Mouse (Mus musculus): ENCODE measurements around the gene Grid2. TPM values are rescaled to one million over a fixed set of nuclear protein-coding genes. Genes with fewer than 3 reads are reported as not detected.

Gene Grid2
- polyA plus RNA-seq, 1 experiment = not detected

GRCm38 (mm10) chr6:64479884-64480283 is 1224.2 kb downstream of the Grid2 start:
- H3K4me3 ChIP-seq (ENCODE audit: insufficient read depth, low read depth, low read length) = no peak overlapping the region

GRCm38 (mm10) chr6:64480592-64480991 is 1224.9 kb downstream of the Grid2 start:
- no peak overlapping the region for H3K4me3 ChIP-seq (ENCODE audit: insufficient read depth, low read depth, low read length)
- no peak overlapping the region for H3K27ac ChIP-seq (replicated peaks; ENCODE audit: low read depth, low read length)
- no peaks in the 10 kb centered on the region for H3K4me1 ChIP-seq (ENCODE audit: control insufficient read depth, insufficient read depth, insufficient read length, low read length)

More at GRCm38 (mm10) chr6:64479884-64480283, 1224.2 kb downstream of the Grid2 start:
- no peak overlapping the region for H3K27ac ChIP-seq (replicated peaks; ENCODE audit: low read depth, low read length)
- no peaks in the 10 kb centered on the region for H3K4me1 ChIP-seq (ENCODE audit: control insufficient read depth, insufficient read depth, insufficient read length, low read length)

- H3K27ac ChIP-seq (replicated peaks; ENCODE audit: low read depth, low read length) = no peak overlapping the region
- no peak overlapping the region for H3K4me3 ChIP-seq (ENCODE audit: insufficient read depth, low read depth, low read length)
- no peaks in the 10 kb centered on the region for H3K4me1 ChIP-seq (ENCODE audit: control insufficient read depth, insufficient read depth, insufficient read length, low read length)
These were observed 1234.8 kb downstream of the Grid2 start for GRCm38 (mm10) chr6:64490313-64491067.

GRCm38 (mm10) chr6:64504394-64504793 is 1248.7 kb downstream of the Grid2 start:
- no peaks in the 10 kb centered on the region for H3K4me1 ChIP-seq (ENCODE audit: control insufficient read depth, insufficient read depth, insufficient read length, low read length)

GRCm38 (mm10) chr6:64542168-64542567 is 1286.5 kb downstream of the Grid2 start:
- Histone ChIP-seq H3K27ac (replicated peaks; ENCODE audit: low read depth, low read length) (no peak overlapping the region), H3K4me1 (ENCODE audit: control insufficient read depth, insufficient read depth, insufficient read length, low read length) (no peaks in the 10 kb centered on the region), H3K4me3 (ENCODE audit: insufficient read depth, low read depth, low read length) (no peak overlapping the region)

More at GRCm38 (mm10) chr6:64504394-64504793, 1248.7 kb downstream of the Grid2 start:
- Histone ChIP-seq H3K27ac (replicated peaks; ENCODE audit: low read depth, low read length) (no peak overlapping the region), H3K4me3 (ENCODE audit: insufficient read depth, low read depth, low read length) (no peak overlapping the region)

- no peaks in the 10 kb centered on the region for H3K4me1 ChIP-seq (ENCODE audit: control insufficient read depth, insufficient read depth, insufficient read length, low read length)
- no peak overlapping the region for H3K27ac ChIP-seq (replicated peaks; ENCODE audit: low read depth, low read length)
- no peak overlapping the region for H3K4me3 ChIP-seq (ENCODE audit: insufficient read depth, low read depth, low read length)
These were observed 1298.0 kb downstream of the Grid2 start for GRCm38 (mm10) chr6:64553645-64554044.

GRCm38 (mm10) chr6:64555220-64555619 is 1299.5 kb downstream of the Grid2 start:
- no peaks in the 10 kb centered on the region for H3K4me1 ChIP-seq (ENCODE audit: control insufficient read depth, insufficient read depth, insufficient read length, low read length)

GRCm38 (mm10) chr6:64568599-64568998 is 1312.9 kb downstream of the Grid2 start:
- H3K27ac ChIP-seq (replicated peaks; ENCODE audit: low read depth, low read length) = no peak overlapping the region
- no peaks in the 10 kb centered on the region for H3K4me1 ChIP-seq (ENCODE audit: control insufficient read depth, insufficient read depth, insufficient read length, low read length)
- H3K4me3 ChIP-seq (ENCODE audit: insufficient read depth, low read depth, low read length) = no peak overlapping the region

More at GRCm38 (mm10) chr6:64555220-64555619, 1299.5 kb downstream of the Grid2 start:
- H3K4me3 ChIP-seq (ENCODE audit: insufficient read depth, low read depth, low read length) = no peak overlapping the region
- no peak overlapping the region for H3K27ac ChIP-seq (replicated peaks; ENCODE audit: low read depth, low read length)

- no peaks in the 10 kb centered on the region for H3K4me1 ChIP-seq (ENCODE audit: control insufficient read depth, insufficient read depth, insufficient read length, low read length)
These were observed 1325.7 kb downstream of the Grid2 start for GRCm38 (mm10) chr6:64581338-64581737.

GRCm38 (mm10) chr6:64588487-64589205 is 1333.0 kb downstream of the Grid2 start:
- Histone ChIP-seq H3K4me1 (ENCODE audit: control insufficient read depth, insufficient read depth, insufficient read length, low read length) (no peaks in the 10 kb centered on the region), H3K27ac (replicated peaks; ENCODE audit: low read depth, low read length) (no peak overlapping the region), H3K4me3 (ENCODE audit: insufficient read depth, low read depth, low read length) (no peak overlapping the region)

More at GRCm38 (mm10) chr6:64581338-64581737, 1325.7 kb downstream of the Grid2 start:
- no peak overlapping the region for H3K4me3 ChIP-seq (ENCODE audit: insufficient read depth, low read depth, low read length)
- H3K27ac ChIP-seq (replicated peaks; ENCODE audit: low read depth, low read length) = no peak overlapping the region

- Histone ChIP-seq H3K4me3 (ENCODE audit: insufficient read depth, low read depth, low read length) (no peak overlapping the region), H3K4me1 (ENCODE audit: control insufficient read depth, insufficient read depth, insufficient read length, low read length) (no peaks in the 10 kb centered on the region), H3K27ac (replicated peaks; ENCODE audit: low read depth, low read length) (no peak overlapping the region)
These were observed 1340.6 kb downstream of the Grid2 start for GRCm38 (mm10) chr6:64596261-64596660.

- Histone ChIP-seq H3K27ac (replicated peaks; ENCODE audit: low read depth, low read length) (no peak overlapping the region), H3K4me3 (ENCODE audit: insufficient read depth, low read depth, low read length) (no peak overlapping the region), H3K4me1 (ENCODE audit: control insufficient read depth, insufficient read depth, insufficient read length, low read length) (no peaks in the 10 kb centered on the region)
These were observed 1341.2 kb downstream of the Grid2 start for GRCm38 (mm10) chr6:64596835-64597234.

GRCm38 (mm10) chr6:64598144-64598561 is 1342.5 kb downstream of the Grid2 start:
- H3K4me3 ChIP-seq (ENCODE audit: insufficient read depth, low read depth, low read length) = no peak overlapping the region
- H3K4me1 ChIP-seq (ENCODE audit: control insufficient read depth, insufficient read depth, insufficient read length, low read length) = no peaks in the 10 kb centered on the region
- H3K27ac ChIP-seq (replicated peaks; ENCODE audit: low read depth, low read length) = no peak overlapping the region

GRCm38 (mm10) chr6:64605753-64606152 is 1350.1 kb downstream of the Grid2 start:
- Histone ChIP-seq H3K27ac (replicated peaks; ENCODE audit: low read depth, low read length) (no peak overlapping the region), H3K4me3 (ENCODE audit: insufficient read depth, low read depth, low read length) (no peak overlapping the region), H3K4me1 (ENCODE audit: control insufficient read depth, insufficient read depth, insufficient read length, low read length) (no peaks in the 10 kb centered on the region)

- Histone ChIP-seq H3K4me1 (ENCODE audit: control insufficient read depth, insufficient read depth, insufficient read length, low read length) (no peaks in the 10 kb centered on the region), H3K27ac (replicated peaks; ENCODE audit: low read depth, low read length) (no peak overlapping the region), H3K4me3 (ENCODE audit: insufficient read depth, low read depth, low read length) (no peak overlapping the region)
These were observed 1351.4 kb downstream of the Grid2 start for GRCm38 (mm10) chr6:64607041-64607440.
